Mouse (Mus musculus): ENCODE measurements at regions not wholly inside any gene's neighbourhood (a gene's known extent, or its start where the extent isn't known, plus 50 kb on each side); places are given as distances from the start of the nearest gene placed in this dataset.

GRCm38 (mm10) chr3:35334017-35334416 lies 419.9 kb upstream of the Atp11b start:
- WGBS, result 67% methylated on average over 2 of the region's 2 CpGs
- Histone ChIP-seq H3K9me3 (replicated peaks; ENCODE audit: control insufficient read depth, low read length) (no peaks in the 10 kb centered on the region), H3K4me1 (ENCODE audit: control insufficient read depth, insufficient read depth, low read length) (no peaks in the 10 kb centered on the region), H3K27me3 (ENCODE audit: control insufficient read depth, insufficient read depth, low read length) (peaks cover 9% of the 10 kb centered on the region; the same call in 1 of the 2 replicates), H3K4me2 (ENCODE audit: low read depth, low read length) (no peak overlapping the region), H3K4me3 (ENCODE audit: low read length) (no peak overlapping the region), H3K36me3 (ENCODE audit: control insufficient read depth, insufficient read depth) (no peaks in the 10 kb centered on the region), H3K9ac (ENCODE audit: low read length) (no peak overlapping the region), H3K27ac (ENCODE audit: low read length) (no peak overlapping the region)
- ATAC-seq (replicated peaks; ENCODE audit: extremely low read depth, insufficient read depth, low FRiP score), result no peak

GRCm38 (mm10) chr3:35334546-35334945 lies 419.4 kb upstream of the Atp11b start:
- Histone ChIP-seq H3K9me3 (replicated peaks; ENCODE audit: control insufficient read depth, low read length) (no peaks in the 10 kb centered on the region), H3K4me3 (ENCODE audit: low read length) (no peak overlapping the region), H3K9ac (ENCODE audit: low read length) (no peak overlapping the region), H3K4me1 (ENCODE audit: control insufficient read depth, insufficient read depth, low read length) (no peaks in the 10 kb centered on the region), H3K36me3 (ENCODE audit: control insufficient read depth, insufficient read depth) (no peaks in the 10 kb centered on the region), H3K4me2 (ENCODE audit: low read depth, low read length) (no peak overlapping the region), H3K27ac (ENCODE audit: low read length) (no peak overlapping the region), H3K27me3 (ENCODE audit: control insufficient read depth, insufficient read depth, low read length) (peaks cover 9% of the 10 kb centered on the region; the same call in 1 of the 2 replicates)
- no peak for ATAC-seq (replicated peaks; ENCODE audit: extremely low read depth, insufficient read depth, low FRiP score)
- 62% methylated on average over 3 of the region's 3 CpGs for WGBS

GRCm38 (mm10) chr3:35335837-35336236 lies 418.1 kb upstream of the Atp11b start:
- 54% methylated on average over 5 of the region's 5 CpGs for WGBS
- no peaks in the 10 kb centered on the region for H3K36me3 ChIP-seq (ENCODE audit: control insufficient read depth, insufficient read depth)
- peaks cover 6% of the 10 kb centered on the region; the same call in 1 of the 2 replicates for H3K4me1 ChIP-seq (ENCODE audit: control insufficient read depth, insufficient read depth, low read length)
- no peak for ATAC-seq (replicated peaks; ENCODE audit: extremely low read depth, insufficient read depth, low FRiP score)
- H3K27me3 ChIP-seq (ENCODE audit: control insufficient read depth, insufficient read depth, low read length), result peaks cover 9% of the 10 kb centered on the region
- H3K9ac ChIP-seq (ENCODE audit: low read length), result no peak overlapping the region
- no peak overlapping the region for H3K4me3 ChIP-seq (ENCODE audit: low read length)
- no peaks in the 10 kb centered on the region for H3K9me3 ChIP-seq (replicated peaks; ENCODE audit: control insufficient read depth, low read length)
- H3K4me2 ChIP-seq (ENCODE audit: low read depth, low read length), result no peak overlapping the region
- no peak overlapping the region for H3K27ac ChIP-seq (ENCODE audit: low read length)

GRCm38 (mm10) chr3:35340525-35340924 lies 413.4 kb upstream of the Atp11b start:
- no peak for ATAC-seq (replicated peaks; ENCODE audit: extremely low read depth, insufficient read depth, low FRiP score)
- peak overlapping the region; percentile 51 for H3K9ac ChIP-seq (ENCODE audit: low read length)
- H3K27me3 ChIP-seq (ENCODE audit: control insufficient read depth, insufficient read depth, low read length), result no peaks in the 10 kb centered on the region; the same call in 1 of the 2 replicates
- no peak overlapping the region for H3K27ac ChIP-seq (ENCODE audit: low read length)
- H3K4me1 ChIP-seq (ENCODE audit: control insufficient read depth, insufficient read depth, low read length), result peaks cover 6% of the 10 kb centered on the region; the same call in 1 of the 2 replicates
- H3K4me3 ChIP-seq (ENCODE audit: low read length), result peak overlapping the region; percentile 52
- H3K9me3 ChIP-seq (replicated peaks; ENCODE audit: control insufficient read depth, low read length), result no peaks in the 10 kb centered on the region
- H3K36me3 ChIP-seq (ENCODE audit: control insufficient read depth, insufficient read depth), result no peaks in the 10 kb centered on the region
- H3K4me2 ChIP-seq (ENCODE audit: low read depth, low read length), result peak overlapping the region; percentile 79
- WGBS, result 9% methylated on average over 10 of the region's 10 CpGs

- peak; percentile 52 for ATAC-seq (replicated peaks; ENCODE audit: extremely low read depth, insufficient read depth, low FRiP score)
Observed at GRCm38 (mm10) chr3:35340935-35341800, 412.7 kb upstream of the Atp11b start.

GRCm38 (mm10) chr3:35341840-35342239 lies 412.1 kb upstream of the Atp11b start:
- Histone ChIP-seq H3K27ac (ENCODE audit: low read length) (no peak overlapping the region), H3K4me3 (ENCODE audit: low read length) (peak overlapping the region; percentile 52), H3K27me3 (ENCODE audit: control insufficient read depth, insufficient read depth, low read length) (no peaks in the 10 kb centered on the region; the same call in 1 of the 2 replicates), H3K36me3 (ENCODE audit: control insufficient read depth, insufficient read depth) (no peaks in the 10 kb centered on the region), H3K4me2 (ENCODE audit: low read depth, low read length) (peak overlapping the region; percentile 79), H3K9me3 (replicated peaks; ENCODE audit: control insufficient read depth, low read length) (no peaks in the 10 kb centered on the region), H3K4me1 (ENCODE audit: control insufficient read depth, insufficient read depth, low read length) (peaks cover 6% of the 10 kb centered on the region; the same call in 1 of the 2 replicates), H3K9ac (ENCODE audit: low read length) (no peak overlapping the region)
- WGBS, result 25% methylated on average over 9 of the region's 9 CpGs
- ATAC-seq (replicated peaks; ENCODE audit: extremely low read depth, insufficient read depth, low FRiP score), result no peak

More at GRCm38 (mm10) chr3:35340935-35341800, 412.7 kb upstream of the Atp11b start:
- peak overlapping the region; percentile 51 for H3K9ac ChIP-seq (ENCODE audit: low read length)
- H3K4me2 ChIP-seq (ENCODE audit: low read depth, low read length), result peak overlapping the region; percentile 79
- peaks cover 6% of the 10 kb centered on the region; the same call in 1 of the 2 replicates for H3K4me1 ChIP-seq (ENCODE audit: control insufficient read depth, insufficient read depth, low read length)
- H3K4me3 ChIP-seq (ENCODE audit: low read length), result peak overlapping the region; percentile 52
- no peak overlapping the region for H3K27ac ChIP-seq (ENCODE audit: low read length)
- H3K9me3 ChIP-seq (replicated peaks; ENCODE audit: control insufficient read depth, low read length), result no peaks in the 10 kb centered on the region
- H3K36me3 ChIP-seq (ENCODE audit: control insufficient read depth, insufficient read depth), result no peaks in the 10 kb centered on the region
- 5% methylated on average over 22 of the region's 22 CpGs for WGBS
- no peaks in the 10 kb centered on the region; the same call in 1 of the 2 replicates for H3K27me3 ChIP-seq (ENCODE audit: control insufficient read depth, insufficient read depth, low read length)

GRCm38 (mm10) chr3:35342584-35342983 lies 411.3 kb upstream of the Atp11b start:
- Histone ChIP-seq H3K9me3 (replicated peaks; ENCODE audit: control insufficient read depth, low read length) (no peaks in the 10 kb centered on the region), H3K27me3 (ENCODE audit: control insufficient read depth, insufficient read depth, low read length) (no peaks in the 10 kb centered on the region; the same call in 1 of the 2 replicates), H3K4me2 (ENCODE audit: low read depth, low read length) (no peak overlapping the region), H3K9ac (ENCODE audit: low read length) (no peak overlapping the region), H3K27ac (ENCODE audit: low read length) (no peak overlapping the region; the same call in 1 of the 2 replicates), H3K36me3 (ENCODE audit: control insufficient read depth, insufficient read depth) (no peaks in the 10 kb centered on the region), H3K4me1 (ENCODE audit: control insufficient read depth, insufficient read depth, low read length) (peaks cover 6% of the 10 kb centered on the region; the same call in 1 of the 2 replicates), H3K4me3 (ENCODE audit: low read length) (no peak overlapping the region)
- WGBS, result 53% methylated on average over 4 of the region's 4 CpGs
- ATAC-seq (replicated peaks; ENCODE audit: extremely low read depth, insufficient read depth, low FRiP score), result 0 out of 2 replicates have a peak, but pooled peaks have one; percentile 18

- no peak overlapping the region for H3K27ac ChIP-seq (ENCODE audit: low read length)
- WGBS, result 69% methylated on average over 5 of the region's 5 CpGs
- no peak for ATAC-seq (replicated peaks; ENCODE audit: extremely low read depth, insufficient read depth, low FRiP score)
- no peak overlapping the region for H3K4me3 ChIP-seq (ENCODE audit: low read length)
- H3K4me1 ChIP-seq (ENCODE audit: control insufficient read depth, insufficient read depth, low read length), result peaks cover 6% of the 10 kb centered on the region; the same call in 1 of the 2 replicates
- H3K4me2 ChIP-seq (ENCODE audit: low read depth, low read length), result no peak overlapping the region
- no peaks in the 10 kb centered on the region for H3K9me3 ChIP-seq (replicated peaks; ENCODE audit: control insufficient read depth, low read length)
- H3K9ac ChIP-seq (ENCODE audit: low read length), result no peak overlapping the region
- H3K27me3 ChIP-seq (ENCODE audit: control insufficient read depth, insufficient read depth, low read length), result no peaks in the 10 kb centered on the region; the same call in 1 of the 2 replicates
- H3K36me3 ChIP-seq (ENCODE audit: control insufficient read depth, insufficient read depth), result no peaks in the 10 kb centered on the region
Observed at GRCm38 (mm10) chr3:35343936-35344335, 410.0 kb upstream of the Atp11b start.

GRCm38 (mm10) chr3:35349114-35349513 lies 404.8 kb upstream of the Atp11b start:
- Histone ChIP-seq H3K9ac (ENCODE audit: low read length) (no peak overlapping the region), H3K4me3 (ENCODE audit: low read length) (no peak overlapping the region), H3K27me3 (ENCODE audit: control insufficient read depth, insufficient read depth, low read length) (no peaks in the 10 kb centered on the region), H3K4me1 (ENCODE audit: control insufficient read depth, insufficient read depth, low read length) (no peaks in the 10 kb centered on the region), H3K4me2 (ENCODE audit: low read depth, low read length) (no peak overlapping the region), H3K9me3 (replicated peaks; ENCODE audit: control insufficient read depth, low read length) (no peaks in the 10 kb centered on the region), H3K36me3 (ENCODE audit: control insufficient read depth, insufficient read depth) (no peaks in the 10 kb centered on the region), H3K27ac (ENCODE audit: low read length) (no peak overlapping the region)
- WGBS, result 72% methylated on average over 7 of the region's 7 CpGs
- no peak for ATAC-seq (replicated peaks; ENCODE audit: extremely low read depth, insufficient read depth, low FRiP score)
